Mouse (Mus musculus) mouse embryonic stem cell (cell line): ENCODE data around the gene Jak2.

Experiments
- in situ Hi-C, 2 experiments: fragments of 300-500 bp; cut with MboI; formaldehyde crosslinking; loops; 1 replicate in 1 of 2; 3 replicates in 1 of 2; pipeline ENCODE4 v1.14.3; 2019 to 2020; ENCODE audit warnings: low sequenced_read_pairs in 2 of 2, low pct_unique_long_range_greater_than_20kb in 1 of 2, mixed read lengths in 1 of 2; ENCODE audit not compliant: unreplicated experiment in 1 of 2

The Jak2 gene

GRCm38 (mm10) chr19:29287863-29288262 lies 36.2 kb downstream of the Jak2 start:
- in situ Hi-C loops: no loop called here

GRCm38 (mm10) chr19:29291532-29291931 lies 39.9 kb downstream of the Jak2 start:
- in situ Hi-C loops: no loop called here

DNA sequence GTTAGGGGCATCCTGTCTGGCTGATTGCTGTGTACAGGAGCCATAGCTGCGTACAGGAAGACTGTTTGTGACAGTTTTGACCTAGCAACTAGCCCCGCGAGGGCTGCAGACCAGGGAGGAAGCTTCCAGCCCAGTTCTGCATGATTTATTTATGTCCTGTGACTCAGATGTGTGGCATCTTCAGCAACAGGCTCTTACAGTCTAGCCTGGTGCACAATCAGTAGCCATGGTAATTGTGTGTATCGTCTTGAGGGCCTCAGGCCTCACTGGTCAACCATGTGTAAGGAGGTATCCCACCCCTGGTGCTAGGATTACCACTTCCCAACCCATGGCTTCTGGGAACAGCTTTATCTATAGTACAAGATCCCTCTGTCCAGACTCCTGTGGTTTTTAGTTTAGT lies 40.9 kb downstream of the Jak2 start:
- in situ Hi-C loops: no loop called here

DNA sequence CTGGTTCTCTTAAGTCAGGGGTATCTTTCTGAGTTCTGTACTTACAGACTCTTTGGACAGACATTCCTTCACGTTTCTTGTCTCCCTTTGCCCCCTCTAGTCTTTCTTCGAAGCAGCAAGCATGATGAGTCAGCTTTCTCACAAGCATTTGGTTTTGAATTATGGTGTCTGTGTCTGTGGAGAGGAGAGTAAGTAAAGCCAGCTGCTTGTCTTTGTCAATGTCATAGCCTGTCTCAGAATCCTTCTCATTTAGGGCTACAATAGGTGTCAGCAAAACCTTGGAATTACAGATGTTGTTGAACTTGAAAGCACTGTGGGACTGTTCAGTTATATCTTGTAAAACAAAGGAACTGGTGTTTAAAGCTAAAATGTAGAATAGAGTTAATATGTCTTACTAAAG lies 43.1 kb downstream of the Jak2 start:
- in situ Hi-C loops: no loop called here

GRCm38 (mm10) chr19:29296166-29296565 lies 44.5 kb downstream of the Jak2 start:
- in situ Hi-C loops: no loop called here

DNA sequence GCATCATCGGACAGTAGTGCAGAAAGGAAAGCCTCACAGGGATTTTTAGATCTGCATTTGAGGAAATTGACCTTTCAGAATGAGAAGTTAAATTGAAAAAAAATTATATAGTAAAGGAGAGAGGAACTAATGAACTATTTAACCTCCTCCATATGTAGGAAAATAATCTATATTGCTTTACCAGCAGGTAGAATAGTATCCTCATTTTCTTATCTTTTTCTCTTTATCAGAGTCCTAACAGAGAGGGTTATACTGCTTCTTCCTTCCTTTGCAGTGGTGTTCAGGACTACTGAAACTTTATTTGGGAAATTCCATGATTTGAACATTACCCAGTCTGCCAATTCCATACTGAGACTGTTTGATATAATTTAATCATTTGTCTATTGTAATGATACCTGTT lies 45.7 kb downstream of the Jak2 start:
- in situ Hi-C loops: no loop called here

DNA sequence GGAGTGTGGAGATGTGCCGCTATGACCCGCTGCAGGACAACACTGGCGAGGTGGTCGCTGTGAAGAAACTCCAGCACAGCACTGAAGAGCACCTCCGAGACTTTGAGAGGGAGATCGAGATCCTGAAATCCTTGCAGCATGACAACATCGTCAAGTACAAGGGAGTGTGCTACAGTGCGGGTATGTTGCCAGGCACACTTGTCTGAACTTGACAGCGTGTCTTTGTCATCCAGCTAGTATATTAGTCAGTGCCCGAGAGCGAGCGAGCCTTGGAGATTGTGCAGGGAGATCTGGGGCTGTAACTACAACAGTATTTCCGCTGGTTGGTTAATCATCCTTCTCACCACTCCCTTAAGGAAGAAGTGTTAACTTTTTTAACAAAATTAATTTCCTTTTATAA lies 49.3 kb downstream of the Jak2 start:
- in situ Hi-C loops: no loop called here

GRCm38 (mm10) chr19:29302119-29302518 lies 50.5 kb downstream of the Jak2 start:
- in situ Hi-C loops: no loop called here

DNA sequence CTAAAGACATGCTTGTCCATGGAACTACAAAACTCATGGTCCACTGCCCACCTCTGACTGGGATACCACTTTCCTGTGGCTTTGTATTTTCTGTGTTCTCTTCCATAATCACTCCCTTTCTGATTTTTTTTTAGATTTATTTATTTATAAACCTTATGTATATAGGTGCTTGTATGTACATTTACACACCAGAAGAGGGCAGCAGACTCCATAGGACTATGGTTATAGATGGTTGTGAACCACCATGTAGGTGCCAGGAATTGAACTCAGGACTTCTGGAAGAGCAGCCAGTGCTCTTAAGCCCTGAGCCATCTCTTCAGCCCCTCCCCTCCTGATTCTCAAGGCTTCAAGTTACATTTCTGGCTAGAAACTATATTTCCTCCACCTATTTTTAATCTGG lies 57.2 kb downstream of the Jak2 start:
- in situ Hi-C loops: no loop called here

- in situ Hi-C loops: no loop called here
Measured at GRCm38 (mm10) chr19:29311791-29312190, 60.2 kb downstream of the Jak2 start.

- in situ Hi-C loops: no loop called here
Measured at GRCm38 (mm10) chr19:29312661-29313060, 61.0 kb downstream of the Jak2 start.

GRCm38 (mm10) chr19:29323416-29324049 lies 71.9 kb downstream of the Jak2 start:
- in situ Hi-C loops: no loop called here

- in situ Hi-C loops: no loop called here
Measured at GRCm38 (mm10) chr19:29325053-29325851, 73.6 kb downstream of the Jak2 start, which contains the start of gene Insl6. Gene Insl6 (minus strand): TSS chr19:29325356.

DNA sequence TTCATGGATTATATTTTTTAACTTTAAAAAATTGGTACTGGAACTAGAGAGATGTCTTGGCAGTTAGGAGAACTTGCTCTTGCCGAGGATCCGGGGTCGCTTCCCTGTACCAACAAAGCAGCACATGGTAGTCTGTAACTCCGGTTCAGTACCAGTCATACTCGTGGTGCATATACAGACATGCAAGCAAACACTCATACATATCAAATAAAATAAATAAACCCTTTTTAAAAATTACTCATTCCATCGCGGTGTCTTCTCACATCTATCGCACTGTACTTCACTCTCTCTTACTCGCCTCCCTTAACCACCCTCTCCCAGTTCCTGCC lies 74.2 kb downstream of the Jak2 start:
- in situ Hi-C loops: no loop called here

- in situ Hi-C loops: no loop called here
Measured at GRCm38 (mm10) chr19:29326396-29326795, 74.8 kb downstream of the Jak2 start.

- in situ Hi-C loops: no loop called here
Measured at GRCm38 (mm10) chr19:29326822-29327552, 75.4 kb downstream of the Jak2 start.

DNA sequence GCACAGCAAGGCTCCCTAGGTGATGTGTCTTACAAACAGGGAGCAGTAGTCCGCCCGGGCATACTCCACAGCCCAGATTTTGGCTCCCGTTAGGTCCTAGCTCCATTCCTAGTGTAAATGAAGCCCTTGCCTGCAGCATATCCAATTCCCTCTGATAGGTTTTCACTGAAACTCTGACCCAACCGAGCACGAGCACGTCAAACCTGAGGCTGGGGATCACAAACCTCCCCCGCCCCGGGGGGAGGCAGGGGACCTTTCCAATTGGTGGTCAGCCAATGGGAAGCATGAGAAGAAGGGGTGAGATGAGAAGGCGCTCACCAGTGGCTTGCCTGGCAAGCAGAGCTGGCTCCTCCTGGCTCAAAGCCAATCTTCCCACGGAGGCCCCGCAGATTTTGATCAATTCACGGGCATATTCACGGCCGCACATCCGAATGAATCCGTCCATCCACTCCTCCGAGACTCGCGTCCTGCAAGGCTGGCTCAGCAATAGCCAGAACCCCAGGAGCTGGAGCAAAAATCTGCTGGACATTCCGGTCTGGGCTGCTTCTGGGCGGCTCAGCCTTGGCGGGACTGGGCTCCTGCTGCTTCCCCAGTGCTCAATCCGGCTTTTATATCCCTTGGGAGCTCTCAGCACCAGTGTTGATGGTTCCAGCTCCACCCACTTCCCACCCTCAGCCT lies 82.6 kb downstream of the Jak2 start, which contains the start of gene Rln1:
TSS of gene Rln1 (minus strand) at position 603 of the 678 bp plus-strand sequence.
- in situ Hi-C loops: no loop called here

- in situ Hi-C loops: no loop called here
Measured at GRCm38 (mm10) chr19:29336624-29337023, 85.0 kb downstream of the Jak2 start.

DNA sequence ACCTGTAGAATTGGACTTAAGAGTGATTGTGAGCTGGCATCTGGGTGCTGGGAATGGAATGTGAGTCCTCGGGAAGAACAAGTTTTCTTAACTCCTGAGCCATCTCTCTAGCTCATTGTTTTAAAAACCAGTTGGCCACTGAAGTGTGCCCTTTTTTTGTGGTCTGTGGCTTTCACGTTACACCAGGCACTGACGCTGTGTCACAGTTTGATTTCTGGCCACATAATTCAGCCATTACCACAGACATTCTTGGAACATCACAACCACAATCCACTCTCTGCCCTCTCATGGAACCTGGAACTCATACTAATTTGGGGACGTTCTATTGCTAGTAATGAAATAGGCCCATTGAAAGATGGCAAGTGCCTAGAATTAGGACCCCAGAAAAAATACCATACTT lies 89.4 kb downstream of the Jak2 start:
- in situ Hi-C loops: no loop called here
